Mouse (Mus musculus) common myeloid progenitor, adult 5-6 weeks (primary cell): ENCODE data around the gene Slc40a1. TPM values are rescaled to one million over a fixed set of nuclear protein-coding genes. Genes with fewer than 3 reads are reported as not detected.

Source experiments
- ATAC-seq: replicated peaks from 2 replicates; pipeline ENCODE4 v1.8.0; 2016; ENCODE audit warnings: low read depth, mild to moderate bottlenecking, moderate TSS enrichment, inconsistent platforms; ENCODE audit not compliant: poor library complexity, severe bottlenecking
- total RNA-seq: library from RNA; stranded (forward); fragments of 200-1000, 187-1606 nt; gene quantifications from 2 replicates; pipeline ENCODE4 v1.2.3, GENCODE M21; 2017

The Slc40a1 gene
- total RNA-seq, 1 experiment from 2014 or later, result 31.8 TPM

GRCm38 (mm10) chr1:45890173-45890572, 36.1 kb downstream of the Slc40a1 start, which contains the start of gene Gm5269:
Gene Gm5269, minus strand, starts transcription at chr1:45890273.
- ATAC-seq, result no peak

GRCm38 (mm10) chr1:45886800-45887199, 39.5 kb downstream of the Slc40a1 start:
- ATAC-seq, result no peak

GRCm38 (mm10) chr1:45883378-45883777, 42.9 kb downstream of the Slc40a1 start:
- ATAC-seq, result no peak

GRCm38 (mm10) chr1:45882076-45882475, 44.2 kb downstream of the Slc40a1 start:
- ATAC-seq, result no peak

GRCm38 (mm10) chr1:45881228-45881832, 45.0 kb downstream of the Slc40a1 start:
- peak; percentile 80 for ATAC-seq

- ATAC-seq, result no peak
Measured at GRCm38 (mm10) chr1:45877463-45877862, 48.9 kb downstream of the Slc40a1 start.

GRCm38 (mm10) chr1:45876450-45877198, 49.7 kb downstream of the Slc40a1 start:
- ATAC-seq, result no peak

- ATAC-seq, result no peak
Measured at GRCm38 (mm10) chr1:45875640-45876039, 50.7 kb downstream of the Slc40a1 start.

- ATAC-seq, result peak; percentile 63
Measured at GRCm38 (mm10) chr1:45873250-45873649, 53.1 kb downstream of the Slc40a1 start.

GRCm38 (mm10) chr1:45868479-45869137, 57.7 kb downstream of the Slc40a1 start:
- peak; percentile 79 for ATAC-seq

- ATAC-seq, result no peak
Measured at GRCm38 (mm10) chr1:45868050-45868449, 58.3 kb downstream of the Slc40a1 start.

- no peak for ATAC-seq
Measured at GRCm38 (mm10) chr1:45866288-45867018, 59.9 kb downstream of the Slc40a1 start.

GRCm38 (mm10) chr1:45865727-45866126, 60.6 kb downstream of the Slc40a1 start:
- peak; percentile 50 for ATAC-seq

- ATAC-seq, result no peak
Measured at GRCm38 (mm10) chr1:45865316-45865715, 61.0 kb downstream of the Slc40a1 start.

- ATAC-seq, result no peak
Measured at GRCm38 (mm10) chr1:45864564-45865014, 61.7 kb downstream of the Slc40a1 start.

- ATAC-seq, result no peak
Measured at GRCm38 (mm10) chr1:45863641-45864040, 62.7 kb downstream of the Slc40a1 start.

- ATAC-seq, result no peak
Measured at GRCm38 (mm10) chr1:45861162-45861561, 65.2 kb downstream of the Slc40a1 start.

GRCm38 (mm10) chr1:45860349-45860748, 66.0 kb downstream of the Slc40a1 start:
- ATAC-seq, result no peak
